22 mouse cellular contexts compared by ENCODE assay signal in the genomic region with DNA sequence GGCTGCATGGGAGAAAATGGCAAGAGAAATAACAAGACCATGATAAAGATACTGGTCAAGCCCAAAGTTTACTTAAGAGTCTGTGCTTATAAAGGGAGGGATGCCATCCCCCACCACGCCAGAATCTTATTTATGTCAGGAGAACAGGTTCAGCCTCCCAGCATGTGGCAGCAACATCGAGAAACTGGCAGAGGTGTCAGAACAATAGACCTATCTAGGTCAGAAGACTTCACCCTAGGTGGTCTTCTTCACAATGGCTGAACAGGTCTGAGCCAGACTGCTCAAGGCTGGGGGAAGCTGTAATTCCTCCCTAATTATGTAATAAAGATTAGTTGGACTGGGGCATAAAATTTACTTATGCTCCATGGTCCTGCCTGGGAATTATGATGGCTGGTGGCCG.
"Had no signal": no experiment of that assay in that cellular context is flagged by ENCODE, and none has a peak within 500 bp of the region (broad histone marks: within the 10 kb centered on the region; RNA-seq: fewer than 3 reads in every experiment).

No protein-coding gene starts in this region.

- H3K4me3 ChIP-seq: kidney, embryonic 15.5 days; limb, embryonic 12.5 days; limb, embryonic 15.5 days; lung, embryonic 15.5 days; megakaryocyte, embryonic 14.5 days; midbrain, embryonic 10.5 days; neural tube, embryonic 13.5 days; stomach, embryonic 15.5 days had no signal

- H3K36me3 ChIP-seq: kidney, embryonic 15.5 days; limb, embryonic 12.5 days; limb, embryonic 15.5 days; lung, embryonic 15.5 days; midbrain, embryonic 10.5 days; neural tube, embryonic 13.5 days; stomach, embryonic 15.5 days had no signal

- H3K9me3 ChIP-seq: kidney, embryonic 15.5 days; limb, embryonic 12.5 days; limb, embryonic 15.5 days; lung, embryonic 15.5 days; megakaryocyte, embryonic 14.5 days; midbrain, embryonic 10.5 days; neural tube, embryonic 13.5 days; stomach, embryonic 15.5 days had no signal

- DNase-seq: kidney, adult 11 months; kidney, adult 8-10 months; kidney, postnatal 10 days; kidney, postnatal 36 days; left cerebral cortex, postnatal 4 days; lung, adult 18-20 months; lung, postnatal 10 days; lung, postnatal 36 days; midbrain, embryonic 14.5 days; right cerebral cortex, postnatal 25 days; spleen, adult 18-20 months; thymus, postnatal 25 days had no signal

- H3K9ac ChIP-seq: kidney, embryonic 15.5 days; limb, embryonic 12.5 days; limb, embryonic 15.5 days; liver, embryonic 14.5 days; lung, embryonic 15.5 days; neural tube, embryonic 13.5 days; stomach, embryonic 15.5 days had no signal

- H3K27me3 ChIP-seq: kidney, embryonic 15.5 days; limb, embryonic 12.5 days; limb, embryonic 15.5 days; lung, embryonic 15.5 days; megakaryocyte, embryonic 14.5 days; neural tube, embryonic 13.5 days; stomach, embryonic 15.5 days had no signal

- H3K4me2 ChIP-seq: kidney, embryonic 15.5 days; limb, embryonic 12.5 days; limb, embryonic 15.5 days; liver, embryonic 11.5 days; lung, embryonic 15.5 days; neural tube, embryonic 13.5 days; stomach, embryonic 15.5 days had no signal

- H3K4me1 ChIP-seq: kidney, embryonic 15.5 days; limb, embryonic 12.5 days; limb, embryonic 15.5 days; lung, embryonic 15.5 days; megakaryocyte, embryonic 14.5 days; neural tube, embryonic 13.5 days; stomach, embryonic 15.5 days had no signal

- H3K27ac ChIP-seq: kidney, embryonic 15.5 days; limb, embryonic 12.5 days; limb, embryonic 15.5 days; liver, embryonic 14.5 days; lung, embryonic 15.5 days; midbrain, embryonic 10.5 days; neural tube, embryonic 13.5 days; stomach, embryonic 15.5 days had no signal
